Mouse (Mus musculus) MEL (cell line): Measurements from ENCODE around the gene Rap1gds1. TPM values are rescaled to one million over a fixed set of nuclear protein-coding genes. Genes with fewer than 3 reads are reported as not detected.

ENCODE experiments used
- DNase-seq: peaks from one replicate; pipeline ENCODE4 v3.0.0; 2011; ENCODE audit warnings: low read depth, low spot score
- H3K27ac ChIP-seq: 2 replicates; pipeline ENCODE4 v1.5.1; 2012; ENCODE audit warnings: low read depth, mild to moderate bottlenecking, control low read depth, low read length, moderate library complexity; ENCODE audit not compliant: control insufficient read depth
- H3K27me3 ChIP-seq, 2 experiments: fragments of 150-350 bp in 1 of 2; sonication (generic) in 1 of 2; 2 replicates each; pipeline ENCODE4 v1.6.1; 2012; ENCODE audit warnings: low read length in 2 of 2, mild to moderate bottlenecking in 2 of 2, improper control_type of control experiment in 1 of 2, moderate library complexity in 1 of 2; ENCODE audit not compliant: insufficient read depth in 2 of 2, control insufficient read depth in 1 of 2
- H3K36me3 ChIP-seq, 2 experiments: 2 replicates each; pipeline ENCODE4 v1.6.1; 2012 to 2014; ENCODE audit warnings: low read length in 2 of 2, improper control_type of control experiment in 1 of 2, inconsistent platforms in 1 of 2, mild to moderate bottlenecking in 1 of 2; ENCODE audit not compliant: insufficient read depth in 2 of 2, control insufficient read depth in 1 of 2
- H3K4me1 ChIP-seq, 2 experiments: fragments of 150-350 bp in 1 of 2; sonication (generic) in 1 of 2; 2 replicates each; pipeline ENCODE4 v1.6.1; 2012; ENCODE audit warnings: low read length in 2 of 2, improper control_type of control experiment in 1 of 2, mild to moderate bottlenecking in 1 of 2; ENCODE audit not compliant: insufficient read depth in 2 of 2, control insufficient read depth in 1 of 2
- H3K4me3 ChIP-seq, 2 experiments: fragments of 150-350 bp in 1 of 2; sonication (generic) in 1 of 2; 2 replicates each; pipeline ENCODE4 v1.5.1; 2012; ENCODE audit warnings: low read depth in 2 of 2, low read length in 2 of 2, mild to moderate bottlenecking in 2 of 2, moderate library complexity in 2 of 2, control low read depth in 1 of 2, improper control_type of control experiment in 1 of 2; ENCODE audit not compliant: control insufficient read depth in 1 of 2, insufficient read depth in 1 of 2
- H3K79me2 ChIP-seq: 2 replicates; pipeline ENCODE4 v1.6.1; 2012; ENCODE audit warnings: mild to moderate bottlenecking, low read length, moderate library complexity; ENCODE audit not compliant: control insufficient read depth, poor library complexity, insufficient read depth
- H3K9ac ChIP-seq: 2 replicates; pipeline ENCODE4 v1.6.1; 2012; ENCODE audit warnings: low read depth, mild to moderate bottlenecking, control low read depth, low read length, moderate library complexity; ENCODE audit not compliant: control insufficient read depth, poor library complexity, severe bottlenecking
- H3K9me3 ChIP-seq: fragments of 150-350 bp; sonication (generic); replicated peaks from 2 replicates; pipeline ENCODE4 v1.6.1; 2012; ENCODE audit warnings: mild to moderate bottlenecking, low read length, improper control_type of control experiment, moderate library complexity; ENCODE audit not compliant: insufficient read depth
- CHD1 ChIP-seq: IDR thresholded peaks from 2 replicates; pipeline ENCODE4 v1.6.1; 2012; ENCODE audit warnings: low read depth, mild to moderate bottlenecking, inconsistent platforms, low read length, improper control_type of control experiment
- CHD2 ChIP-seq: IDR thresholded peaks from 2 replicates; pipeline ENCODE4 v1.6.1; 2011; ENCODE audit warnings: low read length, improper control_type of control experiment
- CTCF ChIP-seq, 3 experiments: IDR thresholded peaks in 2 of 3; conservative IDR thresholded peaks in 1 of 3; 2 replicates each; pipeline ENCODE4 v1.5.1; 2011 to 2012; ENCODE audit warnings: low read length in 3 of 3, low read depth in 2 of 3, mild to moderate bottlenecking in 2 of 3, improper control_type of control experiment in 1 of 3, inconsistent platforms in 1 of 3, mixed read lengths in 1 of 3, moderate library complexity in 1 of 3; ENCODE audit not compliant: control insufficient read depth in 1 of 3, insufficient read depth in 1 of 3, poor library complexity in 1 of 3, severe bottlenecking in 1 of 3
- ELF1 ChIP-seq: IDR thresholded peaks from 2 replicates; pipeline ENCODE4 v1.6.1; 2014; ENCODE audit warnings: low read depth, mild to moderate bottlenecking, inconsistent platforms, low read length, improper control_type of control experiment, moderate library complexity
- EP300 ChIP-seq, 2 experiments: IDR thresholded peaks; 2 replicates each; pipeline ENCODE4 v1.6.1; 2011; ENCODE audit warnings: improper control_type of control experiment in 2 of 2, low read length in 2 of 2, low read depth in 1 of 2, mild to moderate bottlenecking in 1 of 2
- GATA1 ChIP-seq: IDR thresholded peaks from 2 replicates; pipeline ENCODE4 v1.6.1; 2011; ENCODE audit warnings: low read depth, low read length, improper control_type of control experiment
- MYC ChIP-seq: IDR thresholded peaks from 2 replicates; pipeline ENCODE4 v1.6.1; 2011; ENCODE audit warnings: low read depth, mild to moderate bottlenecking, low read length, improper control_type of control experiment, moderate library complexity
- POLR2A ChIP-seq, 2 experiments: IDR thresholded peaks; 2 replicates each; pipeline ENCODE4 v1.6.1; 2011 to 2012; ENCODE audit warnings: low read length in 2 of 2, mild to moderate bottlenecking in 2 of 2, control low read depth in 1 of 2, improper control_type of control experiment in 1 of 2, low read depth in 1 of 2, moderate library complexity in 1 of 2; ENCODE audit not compliant: control insufficient read depth in 1 of 2, insufficient read depth in 1 of 2, poor library complexity in 1 of 2
- TAL1 ChIP-seq: IDR thresholded peaks from 2 replicates; pipeline ENCODE4 v1.6.1; 2012; ENCODE audit warnings: mild to moderate bottlenecking, inconsistent platforms, low read length, moderate library complexity, mixed read lengths
- TCF12 ChIP-seq: IDR thresholded peaks from 2 replicates; pipeline ENCODE4 v1.6.1; 2014; ENCODE audit warnings: low read depth, mild to moderate bottlenecking, inconsistent platforms, low read length, improper control_type of control experiment, moderate library complexity
- UBTF ChIP-seq: IDR thresholded peaks from 2 replicates; pipeline ENCODE4 v1.6.1; 2012; ENCODE audit warnings: low read depth, mild to moderate bottlenecking, inconsistent platforms, low read length, improper control_type of control experiment, moderate library complexity, borderline replicate concordance; ENCODE audit not compliant: insufficient read depth
- USF2 ChIP-seq, 2 experiments: IDR thresholded peaks; 2 replicates each; pipeline ENCODE4 v1.6.1; 2011 to 2012; ENCODE audit warnings: improper control_type of control experiment in 2 of 2, low read length in 2 of 2, borderline replicate concordance in 1 of 2, inconsistent platforms in 1 of 2, low read depth in 1 of 2, mild to moderate bottlenecking in 1 of 2; ENCODE audit not compliant: insufficient read depth in 1 of 2
- ZC3H11A ChIP-seq: IDR thresholded peaks from 2 replicates; pipeline ENCODE4 v1.6.1; 2012; ENCODE audit warnings: low read depth, mild to moderate bottlenecking, inconsistent platforms, low read length, improper control_type of control experiment
- ZKSCAN1 ChIP-seq: IDR thresholded peaks from 2 replicates; pipeline ENCODE4 v1.6.1; 2012; ENCODE audit warnings: low read depth, mild to moderate bottlenecking, inconsistent platforms, low read length, improper control_type of control experiment, moderate library complexity
- ZMIZ1 ChIP-seq: IDR thresholded peaks from 2 replicates; pipeline ENCODE4 v1.6.1; 2012; ENCODE audit warnings: low read depth, mild to moderate bottlenecking, inconsistent platforms, low read length, improper control_type of control experiment, moderate library complexity
- ZNF384 ChIP-seq: IDR thresholded peaks from 2 replicates; pipeline ENCODE4 v1.6.1; 2012; ENCODE audit warnings: low read depth, mild to moderate bottlenecking, inconsistent platforms, low read length, improper control_type of control experiment
- polyA plus RNA-seq, 2 experiments: library from polyadenylated mRNA; stranded (reverse) in 1 of 2; unstranded in 1 of 2; fragments of >175 nt in 1 of 2; fragments of >200 nt in 1 of 2; gene quantifications; 2 replicates each; pipeline versions ENCODE4 v1.2.1 to v1.2.4; 2012; ENCODE audit warnings: low replicate concordance in 2 of 2, low read depth in 1 of 2; ENCODE audit not compliant: insufficient read length in 2 of 2, insufficient read depth in 1 of 2, missing spikeins in 1 of 2
- total RNA-seq: library from RNA; depleted of rRNA; stranded (reverse); fragments of 300-350 nt; gene quantifications from 2 replicates; pipeline ENCODE4 v1.2.3, GENCODE M21; 2012

Rap1gds1 gene
- total and polyA plus RNA-seq, 3 experiments = 34.7 to 67.2 (median 53.3) TPM

- TF ChIP-seq ZKSCAN1 (no peak), CHD1 (no peak), TCF12 (no peak), ELF1 (no peak), MYC (no peak), UBTF (no peak), CHD2 (no peak), ZMIZ1 (no peak), CTCF (IDR thresholded peaks at IDR 0.05 in 2 of 3, conservative IDR thresholded peaks at IDR 0.05 in 1 of 3; ENCODE audit: control insufficient read depth in 1 of 3, insufficient read depth in 1 of 3, low read depth in 2 of 3, low read length in 3 of 3, poor library complexity in 1 of 3, severe bottlenecking in 1 of 3) (no peak), ZC3H11A (no peak), POLR2A (IDR thresholded peaks at IDR 0.05; ENCODE audit: control insufficient read depth in 1 of 2, insufficient read depth in 1 of 2, low read depth in 1 of 2, low read length in 2 of 2, poor library complexity in 1 of 2) (no peak)
- Histone ChIP-seq H3K36me3 (peaks cover 1 to 2% of the 10 kb centered on the region in 2 experiments; a peak in 3 of 4 replicates), H3K9ac (no peak overlapping the region)
These were observed 177.5 kb downstream of the Rap1gds1 start for GRCm38 (mm10) chr3:138897500-138897899.

GRCm38 (mm10) chr3:138893520-138893919 is 181.5 kb downstream of the Rap1gds1 start:
- no peaks in the 10 kb centered on the region for H3K9me3 ChIP-seq
- H3K4me3 ChIP-seq = no peak overlapping the region
- H3K79me2 ChIP-seq = no peaks in the 10 kb centered on the region
- TF ChIP-seq ZNF384 (no peak), TCF12 (peak; percentile 60; the same call in 1 of the 2 replicates), GATA1 (peak; percentile 45; the same call in 1 of the 2 replicates), EP300 (IDR thresholded peaks at IDR 0.05; ENCODE audit: low read depth in 1 of 2, low read length in 2 of 2) (peak in 1 of 2 experiments; percentile 37; a peak in 2 of 4 replicates), CHD2 (no peak), CHD1 (no peak), USF2 (IDR thresholded peaks at IDR 0.05; ENCODE audit: borderline replicate concordance in 1 of 2, insufficient read depth in 1 of 2, low read depth in 1 of 2, low read length in 2 of 2) (no peak), TAL1 (peak; percentile 66)
- peak; percentile 51 for DNase-seq
- peaks cover 7 to 20% of the 10 kb centered on the region in 2 experiments; a peak in 3 of 4 replicates for H3K4me1 ChIP-seq
- H3K27me3 ChIP-seq = no peaks in the 10 kb centered on the region
- H3K9ac ChIP-seq = no peak overlapping the region
- H3K36me3 ChIP-seq = peaks cover 2 to 16% of the 10 kb centered on the region in 2 experiments
- no peak overlapping the region for H3K27ac ChIP-seq

More at GRCm38 (mm10) chr3:138897500-138897899, 177.5 kb downstream of the Rap1gds1 start:
- Histone ChIP-seq H3K79me2 (no peaks in the 10 kb centered on the region), H3K27me3 (no peaks in the 10 kb centered on the region), H3K4me3 (no peak overlapping the region), H3K27ac (no peak overlapping the region), H3K9me3 (no peaks in the 10 kb centered on the region), H3K4me1 (peaks cover 0 to 6% of the 10 kb centered on the region in 2 experiments; a peak in 1 of 4 replicates)
- DNase-seq = no peak
